Mouse (Mus musculus): ENCODE data around the gene Pacsin2. TPM values are rescaled to one million over a fixed set of nuclear protein-coding genes. Genes with fewer than 3 reads are reported as not detected.

The Pacsin2 gene
- polyA plus RNA-seq (2017; shearing (Covaris generic)): 43.4 TPM

DNA sequence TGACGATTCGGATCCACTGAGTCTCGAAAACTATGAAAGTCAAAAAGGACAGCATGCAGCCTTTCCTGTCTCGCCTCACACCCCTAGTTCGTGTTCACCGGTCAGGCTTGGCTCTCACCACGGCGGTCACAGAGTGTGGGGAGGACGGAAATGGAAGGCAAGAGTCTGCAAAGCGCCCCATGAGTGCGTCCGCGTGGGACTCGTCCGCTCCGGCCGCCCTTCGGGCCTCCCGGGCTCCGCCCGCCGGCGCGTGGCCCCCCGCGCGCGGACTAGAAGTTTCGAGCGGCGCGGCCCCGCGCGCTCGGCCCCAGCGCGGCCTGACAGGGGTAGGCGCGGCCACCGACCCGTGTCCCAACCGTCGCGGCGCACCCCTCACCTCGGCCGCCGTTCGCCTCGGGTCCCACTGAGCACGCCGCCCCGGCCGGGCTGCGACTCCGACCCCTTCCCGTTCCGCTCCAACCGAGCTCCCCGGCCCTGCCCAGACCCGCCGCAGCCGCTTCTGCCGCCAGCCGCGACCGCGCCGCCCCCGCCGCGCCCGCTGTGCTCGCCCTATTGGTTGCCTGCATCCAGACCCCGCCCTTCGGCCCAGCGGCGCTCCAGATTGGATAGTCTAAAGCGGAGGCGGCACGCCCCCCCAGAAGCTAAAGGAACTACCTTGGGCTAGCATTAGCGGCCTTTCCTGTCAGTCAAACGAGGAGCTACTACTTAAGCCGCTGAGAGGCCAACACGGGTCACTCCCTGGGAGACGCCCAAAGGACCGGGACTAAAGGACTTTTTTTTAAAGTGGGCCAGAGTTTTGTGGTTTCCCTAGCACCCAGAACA, at the start of gene Pacsin2:
Gene Pacsin2, minus strand, starts transcription at position 524 of the 822 bp plus-strand sequence.

GRCm38 (mm10) chr15:83510805-83511405, 46.5 kb upstream of the Pacsin2 start, which contains the start of gene Ttll1:
Gene Ttll1, minus strand, starts transcription at chr15:83510893.

GRCm38 (mm10) chr15:83349954-83350711, 114.3 kb downstream of the Pacsin2 start, which contains the start of gene Arfgap3:
Gene Arfgap3, minus strand, starts transcription at chr15:83350247.

Other genes starting within 250 kb of the Pacsin2 start
- gene A4galt, start 212.8 kb downstream of the Pacsin2 start, polyA plus RNA-seq (2017; shearing (Covaris generic)): 0.32 TPM
- gene Arfgap3, start 114.4 kb downstream of the Pacsin2 start, polyA plus RNA-seq (2017; shearing (Covaris generic)): 10.5 TPM
- 12.3 TPM for gene Ttll1, start 46.3 kb upstream of the Pacsin2 start, polyA plus RNA-seq (2017; shearing (Covaris generic))
- gene Bik, start 62.3 kb upstream of the Pacsin2 start, polyA plus RNA-seq (2017; shearing (Covaris generic)): 1.5 TPM
- 292 TPM for gene Tspo, start 99.0 kb upstream of the Pacsin2 start, polyA plus RNA-seq (2017; shearing (Covaris generic))
- gene Mcat, start 99.2 kb upstream of the Pacsin2 start, polyA plus RNA-seq (2017; shearing (Covaris generic)): 32.6 TPM
- 17.7 TPM for gene Ttll12, start 130.6 kb upstream of the Pacsin2 start, polyA plus RNA-seq (2017; shearing (Covaris generic))

All from CD4-positive, CD25-positive, alpha-beta regulatory T cell (primary cell).